Mouse (Mus musculus) neutrophil, adult 5-6 weeks (primary cell): Measurements from ENCODE around the gene Olfr876. TPM values are rescaled to one million over a fixed set of nuclear protein-coding genes. Genes with fewer than 3 reads are reported as not detected.
"Not testable (repeated sequence)": the region's sequence is repeated elsewhere in the genome, so short reads cannot be mapped to it uniquely, and the experiment has no call there.

Experiments
- ATAC-seq: fragments of 151-379, 151-347 bp; 2 replicates; pipeline ENCODE4 v1.8.0; 2017; ENCODE audit warnings: mild to moderate bottlenecking, moderate TSS enrichment; ENCODE audit not compliant: insufficient number of reproducible peaks, poor library complexity, low FRiP score, severe bottlenecking; ENCODE audit errors: extremely low read depth
- total RNA-seq: library from RNA; stranded (forward); fragments of 200-1000 nt; gene quantifications from 2 replicates; pipeline ENCODE4 v1.2.3, GENCODE M21; 2017

Gene Olfr876
- total RNA-seq = not detected in 2 replicates

DNA sequence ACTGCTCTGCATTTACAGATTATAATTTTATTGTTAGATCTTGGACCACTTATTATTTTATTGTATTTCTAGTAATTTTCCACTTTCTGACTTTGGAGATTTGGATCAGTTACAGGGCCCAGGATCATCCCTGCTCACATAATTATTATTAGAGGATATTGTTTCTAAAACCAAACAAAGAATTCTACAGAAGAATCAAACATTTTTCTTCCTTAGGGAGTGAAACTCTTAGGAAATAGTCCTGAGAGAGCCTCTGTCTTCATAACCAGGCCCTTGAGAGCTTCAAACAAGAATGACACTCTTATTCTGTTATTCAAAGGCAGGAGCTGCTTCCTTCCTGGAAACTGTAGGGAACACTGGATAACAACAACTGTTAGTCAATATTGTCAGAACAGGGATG is at the start of gene Olfr876:
TSS of gene Olfr876 (plus strand) at position 301 of the 400 bp plus-strand sequence.
- no peak for ATAC-seq

DNA sequence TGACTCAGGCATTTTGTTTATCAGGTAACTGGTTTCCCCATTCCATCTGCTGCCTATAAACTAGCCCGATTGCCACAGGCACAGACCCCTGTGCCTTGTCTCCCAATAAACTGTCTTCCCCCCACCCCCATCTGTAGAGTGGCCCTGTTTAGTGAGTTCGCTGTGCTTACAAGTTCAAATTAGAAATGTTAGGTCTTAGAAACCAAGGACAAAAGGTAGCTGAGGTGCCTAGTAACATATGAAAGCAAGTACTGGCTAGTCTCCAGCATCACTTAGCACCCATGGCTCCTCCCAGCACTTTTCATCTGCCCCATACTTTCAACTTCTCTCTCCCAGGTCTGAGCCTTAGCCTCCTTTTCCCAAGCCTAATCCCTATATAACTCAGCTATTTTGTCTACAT is 41.1 kb upstream of the Olfr876 start:
- no peak for ATAC-seq

DNA sequence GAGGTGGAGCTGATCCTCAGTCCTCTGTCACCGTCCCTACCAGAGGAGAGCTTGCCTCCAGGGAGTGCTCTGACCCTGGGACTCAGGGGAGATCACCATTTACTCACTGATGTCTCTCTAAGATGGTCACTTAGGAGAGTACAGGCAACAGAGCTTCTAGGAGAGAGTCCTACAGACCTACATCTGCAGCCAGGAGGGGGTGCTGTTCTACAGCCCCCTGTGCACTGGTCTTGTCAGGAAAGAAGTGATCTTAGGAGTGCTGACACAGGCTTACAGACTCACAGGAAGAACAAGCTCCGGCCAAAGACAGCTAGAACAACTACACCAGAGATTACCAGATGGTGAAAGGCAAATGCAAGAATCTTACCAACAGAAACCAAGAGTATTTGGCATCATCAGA is 40.3 kb upstream of the Olfr876 start:
- ATAC-seq = no peak

DNA sequence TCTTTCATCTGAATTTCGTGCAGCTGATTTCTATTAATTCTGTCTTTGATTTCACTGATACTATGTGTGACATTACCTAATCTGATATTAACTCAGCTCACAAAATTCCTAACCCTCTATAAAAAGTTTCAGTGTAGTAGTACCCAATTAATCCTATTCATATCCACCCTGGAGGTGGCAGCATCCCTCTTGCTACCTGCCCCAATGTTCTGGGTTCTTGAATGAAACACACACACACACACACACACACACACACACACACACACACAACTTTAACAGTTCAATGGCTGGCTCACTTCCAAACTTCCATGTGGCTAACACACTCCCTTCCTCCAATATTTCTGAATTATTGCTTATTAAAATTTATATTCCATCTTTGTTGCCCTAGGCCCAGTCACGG is 32.2 kb upstream of the Olfr876 start:
- ATAC-seq = no peak

DNA sequence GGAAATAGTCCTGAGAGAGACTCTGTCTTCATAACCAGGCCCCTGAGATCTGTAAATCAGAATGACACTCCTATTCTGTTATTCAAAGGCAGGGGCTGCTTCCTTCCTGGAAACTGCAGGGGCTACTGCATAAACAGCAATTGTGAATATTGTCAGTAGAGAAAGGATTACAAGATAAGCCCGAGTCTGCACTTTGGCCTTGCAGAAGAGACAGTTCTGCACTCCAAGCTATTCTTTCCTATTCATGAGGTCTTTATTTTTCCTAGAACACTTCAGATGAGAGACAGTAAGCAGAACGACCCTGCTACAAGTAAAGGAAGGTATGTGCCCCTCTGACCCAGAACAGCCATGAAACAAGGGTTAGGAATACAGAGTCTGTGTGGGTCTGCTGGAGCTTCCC is 31.1 kb upstream of the Olfr876 start, which contains the start of gene Olfr875:
TSS of gene Olfr875 (plus strand) at position 99 of the 400 bp plus-strand sequence.
- ATAC-seq = no peak

GRCm38 (mm10) chr9:37782766-37783260 is 20.0 kb upstream of the Olfr876 start:
- ATAC-seq = no peak

DNA sequence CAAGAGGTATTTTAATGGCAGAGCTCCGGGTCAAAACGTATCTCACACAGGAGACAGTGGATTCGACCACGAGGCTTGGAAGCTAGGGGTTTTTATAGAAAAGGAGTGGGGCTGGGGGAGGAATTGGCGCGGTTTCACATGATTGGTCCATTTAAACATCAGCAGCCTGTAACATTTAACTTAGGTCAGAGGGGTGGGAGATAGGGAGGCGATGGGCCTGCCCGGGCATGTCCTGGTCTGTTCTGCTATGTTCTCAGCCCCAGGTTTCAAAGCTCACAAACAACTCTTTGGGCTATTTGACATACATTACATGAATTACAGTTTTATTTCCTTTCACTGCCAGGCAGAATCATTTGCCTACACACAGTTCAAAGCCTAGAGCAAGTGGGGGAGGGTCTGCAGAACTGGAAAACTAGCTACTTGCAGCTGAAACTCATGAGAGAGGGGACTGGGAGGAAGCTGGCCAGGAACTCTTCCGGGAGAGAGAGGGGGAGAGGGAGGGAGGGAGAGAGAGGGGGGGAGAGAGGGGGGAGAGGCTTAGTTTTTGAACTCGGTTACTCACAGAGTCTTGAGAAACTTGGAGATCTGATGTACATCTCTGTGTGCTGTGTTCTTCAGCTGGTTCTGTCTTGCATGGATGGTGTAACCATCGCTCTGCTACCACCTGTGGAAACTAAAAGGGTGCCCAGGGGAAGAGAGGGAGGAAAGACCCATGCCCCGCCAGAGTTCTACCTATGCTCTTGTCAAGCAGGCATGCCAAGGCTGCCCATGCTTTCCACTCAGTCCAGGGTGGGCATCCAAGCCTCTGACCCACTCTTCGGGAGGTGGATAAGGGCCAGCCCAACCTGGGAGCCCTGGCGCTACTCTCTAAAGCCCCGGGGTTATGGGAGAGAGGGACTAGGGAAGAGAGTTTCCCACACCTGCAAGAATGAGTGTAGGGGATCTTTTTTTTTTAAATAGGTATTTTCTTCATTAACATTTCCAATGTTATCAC is 19.1 kb upstream of the Olfr876 start:
- ATAC-seq = not testable (repeated sequence)

DNA sequence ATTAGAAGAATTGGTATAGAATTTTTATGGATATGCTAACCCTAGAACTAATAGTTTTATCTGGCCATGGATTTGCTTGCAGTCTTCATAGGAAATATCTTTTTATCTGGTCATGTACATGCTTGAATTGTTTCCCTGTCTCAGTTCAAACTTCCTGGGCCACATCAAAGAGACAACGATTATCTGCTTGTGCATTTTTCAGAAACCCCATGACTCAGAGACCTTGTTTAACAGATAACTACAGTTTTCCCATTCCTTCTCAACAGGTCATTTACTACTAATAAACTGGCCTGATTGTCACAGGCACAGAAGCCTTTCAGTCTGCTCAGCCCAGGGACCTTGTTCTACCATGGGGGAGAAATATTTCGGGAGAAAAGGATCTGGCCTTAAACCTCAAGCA is 16.4 kb upstream of the Olfr876 start:
- no peak for ATAC-seq

GRCm38 (mm10) chr9:37802055-37802454 is 776 bp upstream of the Olfr876 start:
- ATAC-seq = no peak

DNA sequence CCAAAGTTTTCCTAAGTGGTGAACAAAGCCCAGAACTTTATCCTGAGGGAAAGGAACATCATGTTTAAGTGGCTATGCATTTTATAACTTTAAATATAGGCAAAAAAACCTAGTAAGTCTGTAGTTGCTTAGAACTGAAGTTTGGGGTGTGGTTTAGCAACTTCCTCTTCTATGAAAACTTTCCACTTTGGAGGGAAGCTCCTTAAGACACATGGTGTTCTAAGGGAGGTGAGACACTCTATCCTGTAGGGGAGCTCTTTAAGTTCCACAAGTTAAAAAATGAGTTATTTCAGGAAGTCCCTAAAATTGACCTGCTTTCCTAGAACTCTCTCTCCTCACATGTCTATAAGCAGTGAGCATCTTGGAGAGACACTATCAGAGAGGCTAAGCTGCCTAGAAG is 4.4 kb downstream of the Olfr876 start:
- ATAC-seq = no peak

DNA sequence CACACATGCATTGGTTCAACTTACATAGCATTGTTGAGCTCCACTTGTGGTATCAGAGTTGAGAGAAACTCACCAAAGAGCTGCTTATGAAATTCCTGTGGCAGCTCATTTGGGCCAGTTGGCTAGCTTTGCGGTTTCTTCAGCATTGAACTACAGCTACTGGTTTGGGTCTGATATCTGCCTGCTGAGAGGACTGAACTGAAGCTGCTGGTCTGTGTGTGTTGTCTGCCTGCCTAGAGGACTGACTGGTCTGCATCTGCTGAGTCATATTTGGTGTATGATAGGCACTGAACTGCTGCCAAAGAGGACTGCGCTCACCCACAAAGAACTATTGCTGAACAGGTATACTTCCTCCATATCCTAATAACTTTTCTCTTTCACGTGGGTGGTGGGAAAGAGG is 5.6 kb downstream of the Olfr876 start:
- no peak for ATAC-seq

DNA sequence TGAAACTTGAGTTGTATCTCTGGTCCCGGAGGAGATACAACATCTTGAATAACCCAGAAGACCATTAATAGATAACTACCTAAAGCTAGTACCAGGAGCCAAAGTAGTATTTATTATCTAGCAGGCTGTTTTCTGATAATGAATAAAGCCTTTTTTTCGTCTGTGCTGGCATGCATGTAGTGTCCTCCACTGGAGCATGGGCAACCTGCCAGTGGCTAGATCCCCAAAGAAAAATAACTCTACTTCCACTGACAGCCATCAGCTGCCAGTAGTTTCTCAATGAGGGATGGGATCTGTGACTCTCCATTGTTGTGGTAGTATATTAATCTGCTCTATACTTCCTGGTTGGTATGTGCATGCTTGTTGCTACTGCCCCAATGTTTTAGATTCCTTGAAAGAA is 6.1 kb downstream of the Olfr876 start:
- no peak for ATAC-seq

- ATAC-seq = no peak
These were observed 11.9 kb downstream of the Olfr876 start for GRCm38 (mm10) chr9:37814696-37815095.

DNA sequence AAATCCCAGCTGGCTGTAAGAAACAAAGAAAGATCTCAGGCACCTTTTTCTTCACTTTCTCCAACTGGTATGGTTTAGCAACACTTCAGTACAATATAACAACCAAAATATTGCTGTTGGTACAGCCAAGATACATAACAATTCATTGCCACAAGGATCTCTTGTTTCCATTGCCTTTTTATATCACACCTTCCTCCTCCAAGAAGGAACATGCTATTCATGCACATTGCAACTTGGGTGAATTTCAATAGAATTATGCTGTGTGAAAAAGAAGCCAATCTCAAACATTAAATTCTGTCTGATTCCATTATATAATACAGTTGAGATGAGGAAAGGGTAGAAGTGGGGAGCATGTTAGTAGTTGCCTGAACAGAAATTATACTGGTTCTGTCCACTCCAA is 27.1 kb downstream of the Olfr876 start:
- no peak for ATAC-seq

DNA sequence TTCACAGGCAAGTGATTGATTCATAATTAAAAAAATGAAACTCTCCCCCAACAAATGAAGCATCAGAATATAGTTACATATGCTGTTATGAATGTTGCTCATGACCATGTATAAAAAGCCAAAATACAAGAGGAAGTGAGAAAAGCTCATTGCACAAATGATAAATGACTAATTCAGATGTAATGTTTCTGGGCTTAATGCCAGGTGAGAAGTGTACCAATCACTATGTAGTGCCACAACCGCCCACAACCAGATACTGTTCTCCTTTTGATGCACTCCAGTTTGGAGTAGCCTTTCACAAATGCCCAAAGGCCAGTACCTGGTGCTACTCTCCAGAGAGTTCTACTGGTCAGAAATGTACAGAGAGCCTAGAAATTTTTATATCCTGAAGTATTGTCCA is 30.5 kb downstream of the Olfr876 start:
- ATAC-seq = no peak

DNA sequence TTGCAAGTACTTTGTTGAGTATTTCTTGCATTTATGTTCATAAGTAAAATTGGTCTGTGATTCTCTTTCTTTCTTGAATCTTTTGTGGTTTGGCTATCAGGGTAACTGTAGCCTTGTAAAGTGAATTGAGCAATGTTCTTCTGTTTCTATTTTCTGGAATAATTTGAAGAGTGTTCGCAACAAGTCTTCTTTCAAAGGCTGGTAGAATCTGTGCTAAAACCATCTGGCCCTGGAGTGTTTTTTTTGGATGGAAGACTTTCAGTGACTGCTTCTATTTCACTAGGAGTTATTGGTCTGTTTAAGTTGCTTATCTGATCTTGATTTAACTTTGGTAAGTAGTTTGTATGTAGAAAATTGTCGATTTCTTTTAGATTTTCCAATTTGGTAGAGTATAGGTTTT is 46.4 kb downstream of the Olfr876 start:
- ATAC-seq = no peak

- no peak for ATAC-seq
These were observed 51.1 kb downstream of the Olfr876 start, which contains the start of gene Olfr877 for GRCm38 (mm10) chr9:37853969-37854368. TSS of gene Olfr877 (plus strand) at chr9:37854269.
